Mouse (Mus musculus) mesoderm, embryonic 11.5 days (tissue): ENCODE measurements around the gene Mgat1.
"Not testable (repeated sequence)": the region's sequence is repeated elsewhere in the genome, so short reads cannot be mapped to it uniquely, and the experiment has no call there.

ENCODE experiments used
- DNase-seq: peaks from one replicate; pipeline ENCODE4 v3.0.0-alpha.2; 2012; ENCODE audit warnings: low read depth, low spot score

The Mgat1 gene

DNA sequence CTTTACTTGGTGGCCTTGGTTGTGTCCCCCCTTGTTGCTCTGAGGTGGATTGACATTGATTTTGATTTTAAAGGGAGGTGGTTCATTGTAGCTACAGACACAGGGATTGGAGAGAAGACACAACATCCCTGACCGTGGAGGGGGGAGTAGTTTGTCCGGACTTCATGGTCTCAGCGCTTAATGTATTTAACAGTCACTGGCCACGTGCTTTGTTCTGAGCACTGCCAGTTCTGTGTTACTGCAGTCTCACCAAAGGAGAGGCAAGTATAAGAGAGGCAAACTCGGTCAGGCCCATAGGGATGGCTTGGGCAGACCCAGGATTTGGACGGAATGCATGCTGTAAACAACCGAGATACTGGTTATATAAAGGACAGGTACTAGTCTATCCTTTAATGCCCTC is 20.1 kb downstream of the Mgat1 start:
- DNase-seq = no peak

DNA sequence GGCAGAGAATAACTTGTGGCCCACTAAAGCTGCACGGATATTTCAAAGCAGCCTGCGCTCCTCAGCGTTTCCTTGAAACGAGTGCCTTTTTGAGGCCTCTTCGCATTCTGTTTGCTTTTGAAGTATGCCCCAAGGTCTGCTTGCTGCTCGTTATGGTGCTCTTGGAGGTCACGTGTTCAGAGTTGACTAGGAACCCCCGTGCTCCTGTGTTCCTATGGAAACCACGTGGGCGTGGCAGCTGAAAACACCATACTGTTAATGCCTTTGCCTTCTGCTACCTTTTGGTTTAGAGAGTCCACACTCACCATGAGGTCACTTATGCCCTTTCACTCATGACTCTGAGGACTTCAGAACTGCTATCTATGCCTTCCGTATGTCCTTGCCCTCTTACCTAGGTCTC is 20.6 kb downstream of the Mgat1 start:
- no peak for DNase-seq

DNA sequence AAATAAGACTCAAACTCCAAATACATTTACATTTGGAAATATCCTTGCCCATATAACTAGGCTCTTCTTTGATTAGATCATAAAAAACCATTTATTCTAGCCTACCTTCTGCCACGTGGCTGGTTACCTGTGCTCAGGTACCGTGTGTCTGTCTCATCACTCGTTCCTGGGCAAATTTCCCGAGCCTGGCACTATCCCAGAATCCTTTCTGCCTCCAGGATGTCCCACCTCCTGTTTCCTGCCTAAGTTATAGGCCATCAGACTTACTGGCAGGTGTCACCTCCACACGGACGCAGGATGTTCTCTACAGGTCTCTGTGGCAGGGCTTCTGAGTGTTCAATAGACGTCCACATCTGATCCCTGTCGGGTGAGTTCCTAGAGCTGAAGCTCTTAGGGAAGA is 21.1 kb downstream of the Mgat1 start:
- no peak for DNase-seq

DNA sequence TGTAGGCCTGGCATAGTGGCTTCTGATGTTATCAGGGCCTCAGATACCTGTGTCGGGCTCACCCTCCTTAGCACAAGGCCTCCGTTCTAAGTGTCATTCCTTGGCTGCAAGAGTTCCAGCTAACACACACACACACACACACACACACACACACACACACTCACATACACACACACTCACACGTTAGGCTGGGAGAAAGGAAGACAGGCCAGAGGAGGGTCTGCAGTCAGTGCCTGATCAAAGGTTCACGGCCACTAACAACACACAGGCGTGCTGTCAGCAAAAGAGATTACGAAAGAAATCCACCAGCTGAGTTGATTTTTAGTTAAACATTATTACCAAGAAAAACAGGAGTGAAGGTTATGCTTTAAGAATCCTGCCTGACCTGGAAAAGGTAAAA is 22.7 kb downstream of the Mgat1 start:
- DNase-seq = no peak

DNA sequence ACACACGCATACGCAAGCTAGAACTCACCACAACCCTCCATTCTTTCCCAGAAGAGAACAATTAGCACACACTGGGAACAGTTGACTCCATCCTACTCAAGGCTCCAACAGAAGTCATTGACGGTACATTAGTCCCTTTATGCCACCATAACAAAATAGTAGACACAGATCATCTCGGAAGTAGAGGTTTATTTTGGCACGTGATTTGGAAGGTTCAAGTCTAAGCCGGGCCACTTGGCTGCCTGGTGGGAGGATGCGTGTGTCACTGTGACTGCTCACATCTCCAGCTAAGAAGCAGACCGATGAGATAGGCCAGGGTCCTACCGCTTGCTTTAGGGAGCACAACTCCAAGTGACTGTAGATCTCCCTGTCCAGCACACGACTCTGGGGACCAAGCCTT is 23.3 kb downstream of the Mgat1 start:
- DNase-seq = no peak

DNA sequence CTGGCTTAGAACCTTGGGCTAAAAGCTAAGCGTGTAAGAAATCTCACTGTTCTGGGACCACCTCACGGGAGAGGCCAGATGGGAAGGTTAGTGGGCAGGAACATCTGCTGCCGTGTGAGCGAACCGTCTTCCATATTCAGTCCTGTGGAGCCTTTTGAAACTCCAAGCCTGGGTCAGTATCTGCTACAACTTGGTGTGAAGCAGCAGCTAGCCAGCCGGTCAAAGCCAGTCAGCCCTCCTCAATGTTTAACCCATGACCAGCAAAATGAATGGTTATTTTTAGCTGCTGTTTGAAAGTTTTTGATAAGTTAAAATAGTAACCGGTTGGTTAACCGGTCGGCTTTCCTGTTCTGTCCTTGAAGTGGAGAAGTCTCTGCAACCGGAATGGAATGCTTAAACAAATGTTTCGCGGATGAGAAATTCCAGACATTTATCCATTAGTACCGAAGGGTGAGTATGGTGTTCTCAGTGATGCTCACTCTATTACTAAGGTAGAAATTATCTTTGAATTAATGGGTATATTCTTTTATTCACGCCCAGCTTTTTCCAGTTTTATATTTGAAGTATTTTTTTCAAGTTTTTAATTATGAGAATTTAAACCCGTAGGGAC is 24.1 kb downstream of the Mgat1 start:
- DNase-seq = no peak

DNA sequence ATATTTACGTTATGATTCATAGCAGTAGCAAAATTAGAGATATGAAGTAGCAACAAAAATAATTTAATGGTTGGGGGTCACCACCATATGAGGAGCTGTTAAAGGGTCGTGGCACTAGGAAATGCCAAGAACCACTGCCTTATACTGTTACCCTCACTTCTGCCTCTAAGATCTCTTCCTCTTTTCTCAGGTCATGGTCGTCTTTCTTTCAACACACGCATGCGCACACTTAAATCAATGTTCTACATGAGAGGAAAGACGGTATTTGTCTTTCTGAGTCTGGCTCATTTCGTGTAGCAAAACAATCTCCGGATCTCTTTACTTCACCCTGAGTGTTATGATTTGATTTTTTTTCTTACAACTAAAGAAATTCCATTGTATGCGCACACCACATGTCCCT is 25.8 kb downstream of the Mgat1 start:
- DNase-seq = no peak

DNA sequence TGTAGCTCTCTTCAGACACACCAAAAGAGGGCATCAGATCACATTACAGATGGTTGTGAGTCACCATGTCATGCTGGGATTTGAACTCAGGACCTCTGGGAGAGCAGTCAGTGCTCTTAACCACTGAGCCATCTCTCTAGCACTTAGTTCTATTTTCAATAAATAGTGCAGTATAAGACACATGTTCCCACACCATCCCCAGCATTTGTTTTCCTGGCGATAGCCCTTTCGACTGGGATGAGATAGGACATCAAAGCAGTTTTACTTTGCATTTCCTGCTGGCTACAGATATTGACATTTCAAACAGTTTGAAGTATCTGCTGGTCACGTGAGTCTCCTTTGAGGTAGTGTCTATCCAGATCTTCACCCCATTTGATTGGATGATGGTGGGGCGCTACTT is 26.4 kb downstream of the Mgat1 start:
- no peak for DNase-seq

DNA sequence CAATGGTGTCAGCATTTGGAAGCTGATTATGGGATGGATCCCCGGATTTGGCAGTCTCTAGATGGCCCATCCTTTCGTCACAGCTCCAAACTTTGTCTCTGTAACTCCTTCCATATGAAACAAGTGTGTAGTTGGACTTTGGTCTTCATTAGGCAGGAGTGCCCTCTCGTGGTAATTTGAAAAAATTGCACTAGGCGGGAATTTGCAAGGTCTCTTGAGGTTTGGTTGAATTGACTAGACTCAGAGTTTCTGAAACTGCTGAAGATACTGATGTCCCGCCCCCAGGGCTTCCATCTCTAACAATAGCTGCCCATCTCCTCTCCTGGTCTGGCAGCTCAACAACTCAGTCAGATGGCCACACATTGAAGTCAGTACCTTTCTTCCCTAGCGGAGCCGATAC is 27.3 kb downstream of the Mgat1 start:
- peak; percentile 71 for DNase-seq

DNA sequence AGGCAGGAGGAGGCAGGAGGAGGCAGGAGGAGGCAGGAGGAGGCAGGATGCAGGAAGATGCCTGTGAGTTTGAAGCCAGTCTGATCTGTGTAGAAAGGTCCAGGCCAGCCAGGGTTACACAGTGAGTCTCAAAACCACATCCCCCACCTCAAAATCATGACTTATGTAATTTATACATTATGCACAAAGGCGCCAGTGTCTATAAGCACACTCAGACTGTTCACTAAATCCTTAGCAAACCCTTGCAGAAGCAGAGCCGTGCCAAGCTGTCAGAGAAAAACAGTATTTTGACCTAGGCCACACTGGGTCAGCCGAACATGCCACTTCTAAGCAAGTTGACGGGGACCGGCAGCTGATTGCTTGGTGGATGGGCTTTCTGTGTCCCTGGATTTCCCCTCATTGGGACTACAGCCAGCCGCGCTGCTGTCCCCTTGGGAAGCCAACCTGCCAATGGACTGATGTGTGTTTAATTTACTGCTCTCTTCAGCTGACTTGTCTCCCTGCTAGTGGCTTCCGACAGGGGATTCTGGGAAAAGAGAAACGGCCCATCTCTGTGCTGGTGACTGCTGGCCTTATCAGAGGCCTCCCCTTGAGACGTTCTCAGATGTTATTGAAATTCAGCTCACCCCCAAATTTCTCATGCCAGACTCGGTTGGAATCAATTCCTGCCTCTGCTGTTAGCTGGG is 30.0 kb downstream of the Mgat1 start:
- DNase-seq = no peak

DNA sequence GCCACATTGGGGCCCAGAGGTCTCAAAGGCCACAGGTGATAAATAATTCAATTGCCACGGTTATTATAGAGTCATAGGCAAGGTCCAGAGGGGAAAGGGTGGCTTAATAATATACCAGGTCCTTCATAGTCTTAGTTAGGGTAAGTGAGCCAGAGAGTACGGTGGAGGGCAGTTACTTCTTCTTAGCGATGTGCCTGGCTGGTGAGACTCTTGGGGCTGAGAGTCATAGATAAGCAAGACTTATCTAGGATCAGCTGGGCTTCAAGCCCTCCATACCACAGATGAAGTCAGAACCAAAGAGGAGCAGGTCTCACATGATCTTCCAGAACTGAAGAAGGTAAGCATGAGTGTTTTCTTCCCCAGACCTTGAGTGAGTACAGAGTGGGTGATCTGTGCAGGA is 34.2 kb downstream of the Mgat1 start, which contains the start of gene Olfr1393:
TSS of gene Olfr1393 (plus strand) at position 83 of the 400 bp plus-strand sequence.
- no peak for DNase-seq

DNA sequence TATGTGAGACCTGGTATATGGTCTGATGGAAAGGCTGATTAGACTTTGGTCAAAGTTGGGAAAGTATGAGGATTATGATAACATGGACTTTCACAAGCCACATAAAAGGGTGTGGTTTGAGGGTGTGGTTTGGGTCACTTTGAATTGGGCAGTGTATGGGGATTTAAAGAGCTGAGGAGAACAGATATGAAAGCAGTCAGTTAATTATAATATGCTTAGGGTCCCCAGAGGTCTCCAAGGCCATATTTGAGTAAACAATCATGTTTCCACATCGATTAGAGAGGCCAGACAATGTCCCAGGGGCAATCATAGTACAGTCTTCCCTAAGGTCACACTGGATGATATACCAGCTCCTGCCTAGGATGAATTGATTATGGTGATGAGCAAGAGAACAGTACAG is 41.0 kb downstream of the Mgat1 start, which contains the start of gene Olfr1392:
TSS of gene Olfr1392 (plus strand) at position 301 of the 400 bp plus-strand sequence.
- not testable (repeated sequence) for DNase-seq

DNA sequence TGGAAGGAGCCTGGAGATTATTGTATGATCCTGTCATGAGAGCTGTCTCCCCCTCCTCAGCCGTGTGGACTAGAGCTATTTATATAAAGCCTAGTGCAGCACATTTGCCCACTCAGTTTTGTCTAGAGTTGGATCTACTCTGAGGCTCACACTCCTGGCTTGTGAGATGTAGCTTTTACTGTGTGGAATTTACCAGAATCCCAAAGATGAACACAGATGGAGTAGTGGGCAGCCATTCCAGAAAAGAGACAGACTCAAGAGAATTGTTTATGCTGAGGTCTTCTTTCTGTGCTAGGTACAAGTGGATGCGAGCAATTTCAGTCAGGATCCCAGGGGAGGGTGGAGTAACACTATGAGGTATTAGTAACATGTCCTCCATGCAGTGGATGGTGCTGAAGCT is 43.3 kb downstream of the Mgat1 start:
- DNase-seq = no peak

DNA sequence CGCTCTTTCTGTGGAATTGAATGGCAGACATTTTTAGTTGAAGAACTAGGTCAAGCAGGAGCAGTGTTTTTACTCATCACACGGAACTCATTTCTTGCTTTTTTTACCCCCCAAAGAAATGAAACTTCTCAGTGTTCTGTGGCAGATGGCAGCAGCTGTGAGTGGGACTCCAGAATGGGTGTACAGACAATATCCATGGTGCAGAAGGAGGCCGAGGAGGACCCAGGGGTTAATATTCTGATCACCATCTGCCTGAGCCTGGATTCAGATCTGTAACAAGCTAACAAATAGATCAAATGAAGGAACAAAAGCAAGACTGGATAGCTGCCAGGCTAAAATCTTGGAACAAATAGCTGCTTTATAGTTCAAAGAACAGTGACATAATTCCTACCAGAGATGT is 48.8 kb downstream of the Mgat1 start:
- no peak for DNase-seq

DNA sequence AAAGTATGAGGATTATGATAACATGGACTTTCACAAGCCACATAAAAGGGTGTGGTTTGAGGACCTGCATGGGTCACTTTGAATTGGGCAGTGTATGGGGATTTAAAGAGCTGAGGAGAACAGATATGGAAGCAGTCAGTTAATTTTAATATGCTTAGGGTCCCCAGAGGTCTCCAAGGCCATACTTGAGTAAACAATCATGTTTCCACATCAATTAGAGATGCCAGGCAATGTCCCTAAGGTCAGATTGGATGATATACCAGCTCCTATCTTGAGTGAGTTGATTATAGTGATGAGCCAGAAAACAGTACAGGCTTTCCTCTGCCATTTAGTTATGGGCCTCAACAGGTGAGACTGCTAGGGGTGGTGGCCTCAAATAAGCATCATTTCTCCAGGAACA is 60.5 kb downstream of the Mgat1 start, which contains the start of gene Olfr10:
TSS of gene Olfr10 (plus strand) at position 301 of the 400 bp plus-strand sequence.
- no peak for DNase-seq

DNA sequence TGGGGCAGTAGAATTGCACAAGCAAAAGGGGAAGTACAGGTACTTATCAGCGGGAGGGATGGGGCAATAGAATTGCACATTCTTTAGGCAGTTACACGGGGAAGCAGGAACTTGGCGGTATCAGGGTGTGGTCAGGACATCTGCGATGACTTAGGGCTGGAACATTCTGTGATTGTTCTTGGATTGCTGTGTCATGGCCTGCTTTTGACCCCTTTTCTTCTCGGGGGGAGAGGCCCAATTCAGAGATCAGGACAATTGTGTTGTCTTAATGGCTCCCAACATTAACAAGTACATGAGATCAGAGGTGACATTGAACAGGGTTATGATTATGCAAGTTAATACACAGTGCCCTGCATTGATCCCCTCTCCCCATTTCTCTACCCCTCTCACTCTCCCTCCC is 64.6 kb downstream of the Mgat1 start:
- DNase-seq = not testable (repeated sequence)
